Mouse (Mus musculus) testis, adult 2 months (tissue): Measurements from ENCODE around the gene Srgap1.

Experiments used
- CTCF ChIP-seq: fragments of 200-500 bp; IDR thresholded peaks from 2 replicates; pipeline ENCODE4 v1.5.1; 2012; ENCODE audit warnings: low read depth, mild to moderate bottlenecking, inconsistent platforms, low read length, moderate library complexity; ENCODE audit not compliant: control insufficient read depth, insufficient read depth, insufficient replicate concordance
- POLR2A ChIP-seq: fragments of 200-500 bp; IDR thresholded peaks from 2 replicates; pipeline ENCODE4 v1.6.1; 2012; ENCODE audit warnings: low read depth, mild to moderate bottlenecking, inconsistent platforms, low read length, moderate library complexity; ENCODE audit not compliant: control insufficient read depth

DNA sequence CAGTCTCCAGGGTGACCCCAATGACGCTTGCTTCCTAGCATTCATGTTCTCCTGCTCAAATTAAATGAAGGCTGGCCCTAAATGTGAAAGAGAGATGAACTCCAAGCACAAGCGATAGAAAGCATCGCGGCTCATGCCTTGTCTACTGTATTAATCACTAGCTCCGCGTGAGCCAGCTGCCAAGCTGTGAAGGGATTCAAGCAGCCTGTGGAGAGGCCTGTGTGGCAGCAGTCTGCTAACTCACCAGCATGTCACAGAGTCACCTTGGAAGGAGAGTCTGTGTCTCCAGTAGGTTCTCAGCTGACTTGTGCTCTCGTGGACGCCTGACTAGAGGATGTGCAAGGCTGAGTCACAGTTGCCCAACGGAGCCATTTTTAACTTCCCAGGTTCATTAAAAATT is 314.6 kb downstream of the Srgap1 start:
- no peak for TF ChIP-seq CTCF
- TF ChIP-seq POLR2A, result no peak
